In genomic region chrX:12294941-12295340, GRCm38 (mm10) we compare ENCODE assay signal across 23 mouse cellular contexts.
A peak's percentile ranks its signal among the peaks of the same experiment; 100 is the strongest.
DNase-seq lines count a peak whose midpoint lies in the region; ATAC-seq lines count a peak whose summit lies in the region.
"Had no signal": no experiment of that assay in that cellular context is flagged by ENCODE, and none has a peak within 500 bp of the region (broad histone marks: within the 10 kb centered on the region; RNA-seq: fewer than 3 reads in every experiment).

No protein-coding gene starts in this region.

- DNase-seq in neural tube, embryonic 11.5 days (ENCODE audit: low spot score), result peak; percentile 41
- DNase-seq in neural tube, embryonic 10.5 days (ENCODE audit: extremely low spot score, low spot score), result no peak
- DNase-seq in hindlimb bud, embryonic 11.5 days (ENCODE audit: extremely low spot score, low read depth, low spot score), result peak; percentile 28
- no peak for DNase-seq in cerebellum, adult 9-10 months
- no peak for DNase-seq in heart, postnatal 14 days
- DNase-seq: adrenal gland, postnatal 10 days; cerebellum, adult 9-11 months; heart, postnatal 4 days; kidney, adult 8-10 months; kidney, postnatal 25 days; layer of hippocampus, postnatal 36 days; lung, adult 18-20 months; lung, postnatal 10 days; retina, postnatal 1 day; right cerebral cortex, postnatal 25 days; thymus, postnatal 25 days had no signal

- intact Hi-C loops in heart, postnatal 14 days (cut with DNase I), result no loop called here

- H3K9me3 ChIP-seq in neural tube, embryonic 11.5 days (ENCODE audit: control insufficient read depth, low read length), result no peaks in the 10 kb centered on the region
- no peaks in the 10 kb centered on the region for H3K9me3 ChIP-seq in embryonic facial prominence, embryonic 13.5 days
- H3K9me3 ChIP-seq in intestine, embryonic 16.5 days (ENCODE audit: control insufficient read depth, low read length), result no peaks in the 10 kb centered on the region
- H3K9me3 ChIP-seq: forebrain, embryonic 12.5 days; limb, embryonic 15.5 days; midbrain, embryonic 12.5 days had no signal

- H3K36me3 ChIP-seq in neural tube, embryonic 11.5 days (ENCODE audit: control insufficient read depth, insufficient read depth, low read length), result no peaks in the 10 kb centered on the region
- no peaks in the 10 kb centered on the region for H3K36me3 ChIP-seq in embryonic facial prominence, embryonic 13.5 days
- no peaks in the 10 kb centered on the region for H3K36me3 ChIP-seq in intestine, embryonic 16.5 days (ENCODE audit: control insufficient read depth, insufficient read depth, low read length)
- H3K36me3 ChIP-seq: forebrain, embryonic 12.5 days; limb, embryonic 15.5 days; midbrain, embryonic 12.5 days had no signal

- no peaks in the 10 kb centered on the region for H3K27me3 ChIP-seq in neural tube, embryonic 11.5 days (ENCODE audit: control insufficient read depth, insufficient read depth, low read length)
- peaks cover 58% of the 10 kb centered on the region for H3K27me3 ChIP-seq in embryonic facial prominence, embryonic 13.5 days
- peaks cover 4% of the 10 kb centered on the region; the same call in 1 of the 2 replicates for H3K27me3 ChIP-seq in intestine, embryonic 16.5 days (replicated peaks; ENCODE audit: control insufficient read depth, insufficient read depth, low read length)

- H3K4me3 ChIP-seq in neural tube, embryonic 11.5 days (ENCODE audit: low read depth, low read length), result no peak overlapping the region
- no peak overlapping the region for H3K4me3 ChIP-seq in embryonic facial prominence, embryonic 13.5 days
- no peak overlapping the region for H3K4me3 ChIP-seq in intestine, embryonic 16.5 days (ENCODE audit: low read length)
- H3K4me3 ChIP-seq: forebrain, embryonic 12.5 days; gastrocnemius, adult 2 months; limb, embryonic 15.5 days; midbrain, embryonic 12.5 days had no signal

- WGBS in neural tube, embryonic 11.5 days, result 44% methylated on average over 6 of the region's 6 CpGs
- 18% methylated on average over 6 of the region's 6 CpGs for whole genome bisulfite sequencing in embryonic facial prominence, embryonic 13.5 days
- 42% methylated on average over 6 of the region's 6 CpGs for WGBS in intestine, embryonic 16.5 days

- no peak overlapping the region for H3K27ac ChIP-seq in neural tube, embryonic 11.5 days (ENCODE audit: low read depth, low read length)
- no peak overlapping the region for H3K27ac ChIP-seq in embryonic facial prominence, embryonic 13.5 days
- no peak overlapping the region for H3K27ac ChIP-seq in intestine, embryonic 16.5 days (ENCODE audit: low read length)
- H3K27ac ChIP-seq: forebrain, embryonic 12.5 days; gastrocnemius, adult 2 months; hindbrain, embryonic 14.5 days; limb, embryonic 15.5 days; midbrain, embryonic 12.5 days had no signal

- H3K4me1 ChIP-seq in neural tube, embryonic 11.5 days (ENCODE audit: control insufficient read depth, insufficient read depth, low read length), result no peaks in the 10 kb centered on the region
- H3K4me1 ChIP-seq in embryonic facial prominence, embryonic 13.5 days, result peaks cover 10% of the 10 kb centered on the region
- no peaks in the 10 kb centered on the region for H3K4me1 ChIP-seq in intestine, embryonic 16.5 days (ENCODE audit: control insufficient read depth, insufficient read depth, low read length)
- H3K4me1 ChIP-seq: midbrain, embryonic 12.5 days had no signal

- ATAC-seq in neural tube, embryonic 11.5 days (ENCODE audit: insufficient read depth, low FRiP score, low TSS enrichment), result no peak
- peak; percentile 52; the same call in 1 of the 2 replicates for ATAC-seq in embryonic facial prominence, embryonic 13.5 days (ENCODE audit: insufficient number of reproducible peaks, insufficient read depth, low FRiP score, low TSS enrichment, low read depth)
- ATAC-seq in intestine, embryonic 16.5 days, result no peak

- H3K4me2 ChIP-seq in neural tube, embryonic 11.5 days (ENCODE audit: low read depth), result no peak overlapping the region
- 0 out of 2 replicates have a peak overlapping the region, but pooled peaks have one; percentile 7 for H3K4me2 ChIP-seq in embryonic facial prominence, embryonic 13.5 days
- H3K4me2 ChIP-seq in intestine, embryonic 16.5 days (ENCODE audit: low read depth, low read length), result no peak overlapping the region
- H3K4me2 ChIP-seq: forebrain, embryonic 12.5 days; hindbrain, embryonic 14.5 days; limb, embryonic 15.5 days; midbrain, embryonic 12.5 days had no signal

- H3K9ac ChIP-seq in neural tube, embryonic 11.5 days (ENCODE audit: low read length), result no peak overlapping the region
- H3K9ac ChIP-seq in embryonic facial prominence, embryonic 13.5 days, result no peak overlapping the region
- H3K9ac ChIP-seq in intestine, embryonic 16.5 days (ENCODE audit: low read depth, low read length), result no peak overlapping the region
- H3K9ac ChIP-seq: forebrain, embryonic 12.5 days; hindbrain, embryonic 14.5 days; limb, embryonic 15.5 days; midbrain, embryonic 12.5 days had no signal

Comparison
In these comparisons a context has a peak if more than half of its experiments do, and no peak if none do; other contexts are left out.
1. DNase-seq: peak in neural tube, embryonic 11.5 days (single experiment) and hindlimb bud, embryonic 11.5 days (single experiment); none in neural tube, embryonic 10.5 days (single experiment), cerebellum, adult 9-10 months (single experiment) and heart, postnatal 14 days (0 of 2).